Mouse (Mus musculus): ENCODE data around the gene Hoxb9. TPM values are rescaled to one million over a fixed set of nuclear protein-coding genes. Genes with fewer than 3 reads are reported as not detected.

Hoxb9 gene
- total RNA-seq, 1 experiment from 2014 or later: not detected

GRCm38 (mm10) chr11:96295092-96295835 lies 24.0 kb downstream of the Hoxb9 start:
- ATAC-seq (replicated peaks; ENCODE audit: low read depth, poor library complexity, severe bottlenecking): no peak

- ATAC-seq (replicated peaks; ENCODE audit: low read depth, poor library complexity, severe bottlenecking): no peak
Observed at GRCm38 (mm10) chr11:96296997-96297396, 25.7 kb downstream of the Hoxb9 start.

- no peak for ATAC-seq (replicated peaks; ENCODE audit: low read depth, poor library complexity, severe bottlenecking)
Observed at GRCm38 (mm10) chr11:96297428-96297827, 26.2 kb downstream of the Hoxb9 start.

GRCm38 (mm10) chr11:96297968-96298635 lies 26.8 kb downstream of the Hoxb9 start:
- no peak for ATAC-seq (replicated peaks; ENCODE audit: low read depth, poor library complexity, severe bottlenecking)

GRCm38 (mm10) chr11:96298895-96299667 lies 27.8 kb downstream of the Hoxb9 start:
- no peak for ATAC-seq (replicated peaks; ENCODE audit: low read depth, poor library complexity, severe bottlenecking)

- no peak for ATAC-seq (replicated peaks; ENCODE audit: low read depth, poor library complexity, severe bottlenecking)
Observed at GRCm38 (mm10) chr11:96299781-96300180, 28.5 kb downstream of the Hoxb9 start.

GRCm38 (mm10) chr11:96300354-96301063 lies 29.3 kb downstream of the Hoxb9 start:
- 0 out of 2 replicates have a peak, but pooled peaks have one; percentile 12 for ATAC-seq (replicated peaks; ENCODE audit: low read depth, poor library complexity, severe bottlenecking)

GRCm38 (mm10) chr11:96301064-96301431 lies 29.8 kb downstream of the Hoxb9 start:
- ATAC-seq (replicated peaks; ENCODE audit: low read depth, poor library complexity, severe bottlenecking): no peak

- no peak for ATAC-seq (replicated peaks; ENCODE audit: low read depth, poor library complexity, severe bottlenecking)
Observed at GRCm38 (mm10) chr11:96301837-96302236, 30.6 kb downstream of the Hoxb9 start.

- ATAC-seq (replicated peaks; ENCODE audit: low read depth, poor library complexity, severe bottlenecking): no peak
Observed at GRCm38 (mm10) chr11:96302381-96303150, 31.3 kb downstream of the Hoxb9 start.

- peak; percentile 78 for ATAC-seq (replicated peaks; ENCODE audit: low read depth, poor library complexity, severe bottlenecking)
Observed at GRCm38 (mm10) chr11:96303151-96304099, 32.2 kb downstream of the Hoxb9 start, which contains the start of gene Hoxb5. TSS of gene Hoxb5 (plus strand) at chr11:96303336.

GRCm38 (mm10) chr11:96304381-96305195 lies 33.3 kb downstream of the Hoxb9 start:
- ATAC-seq (replicated peaks; ENCODE audit: low read depth, poor library complexity, severe bottlenecking): no peak

GRCm38 (mm10) chr11:96305505-96306182 lies 34.4 kb downstream of the Hoxb9 start:
- ATAC-seq (replicated peaks; ENCODE audit: low read depth, poor library complexity, severe bottlenecking): no peak

- ATAC-seq (replicated peaks; ENCODE audit: low read depth, poor library complexity, severe bottlenecking): no peak
Observed at GRCm38 (mm10) chr11:96306183-96306907, 35.1 kb downstream of the Hoxb9 start.

GRCm38 (mm10) chr11:96306908-96307269 lies 35.6 kb downstream of the Hoxb9 start:
- ATAC-seq (replicated peaks; ENCODE audit: low read depth, poor library complexity, severe bottlenecking): no peak

- no peak for ATAC-seq (replicated peaks; ENCODE audit: low read depth, poor library complexity, severe bottlenecking)
Observed at GRCm38 (mm10) chr11:96308763-96309162, 37.5 kb downstream of the Hoxb9 start.

All from common myeloid progenitor, adult 5-6 weeks (primary cell).